9 mouse cellular contexts compared by ENCODE assay signal in genomic region chr10:111669658-111670057, GRCm38 (mm10).
DNase-seq lines count a peak whose midpoint lies in the region; ATAC-seq and TF ChIP-seq lines count a peak whose summit lies in the region.
"Had no signal": no experiment of that assay in that cellular context is flagged by ENCODE, and none has a peak within 500 bp of the region (broad histone marks: within the 10 kb centered on the region; RNA-seq: fewer than 3 reads in every experiment).

No protein-coding gene starts in this region.

- no peak overlapping the region for H3K9ac ChIP-seq in midbrain, embryonic 14.5 days (replicated peaks; ENCODE audit: low read length)
- H3K9ac ChIP-seq in heart, postnatal 0 days (replicated peaks; ENCODE audit: low read depth, low read length), result no peak overlapping the region
- no peak overlapping the region for H3K9ac ChIP-seq in neural tube, embryonic 14.5 days (replicated peaks; ENCODE audit: low read depth, low read length)

- H3K36me3 ChIP-seq in midbrain, embryonic 10.5 days, result no peaks in the 10 kb centered on the region
- no peaks in the 10 kb centered on the region for H3K36me3 ChIP-seq in midbrain, embryonic 14.5 days (ENCODE audit: control insufficient read depth, insufficient read depth, low read length)
- H3K36me3 ChIP-seq in heart, postnatal 0 days (replicated peaks; ENCODE audit: control insufficient read depth, insufficient read depth, low read length), result no peaks in the 10 kb centered on the region
- no peaks in the 10 kb centered on the region for H3K36me3 ChIP-seq in neural tube, embryonic 14.5 days (ENCODE audit: control insufficient read depth, insufficient read depth, low read length)

- no peaks in the 10 kb centered on the region for H3K9me3 ChIP-seq in midbrain, embryonic 10.5 days (replicated peaks)
- H3K9me3 ChIP-seq in midbrain, embryonic 14.5 days (ENCODE audit: control insufficient read depth, low read length), result no peaks in the 10 kb centered on the region
- H3K9me3 ChIP-seq in heart, postnatal 0 days (replicated peaks; ENCODE audit: control insufficient read depth, low read length), result no peaks in the 10 kb centered on the region
- H3K9me3 ChIP-seq in neural tube, embryonic 14.5 days (ENCODE audit: control insufficient read depth, low read length), result no peaks in the 10 kb centered on the region

- no peak for ATAC-seq in midbrain, embryonic 14.5 days (ENCODE audit: low FRiP score, low TSS enrichment)
- ATAC-seq in heart, postnatal 0 days (ENCODE audit: insufficient read depth, low read depth), result no peak
- peak; percentile 33; the same call in 1 of the 2 replicates for ATAC-seq in neural tube, embryonic 14.5 days (ENCODE audit: low read depth)

- WGBS in midbrain, embryonic 10.5 days, result 63% methylated on average over 6 of the region's 6 CpGs
- 50% methylated on average over 6 of the region's 6 CpGs for WGBS in midbrain, embryonic 14.5 days
- WGBS in heart, postnatal 0 days, result 68% methylated on average over 6 of the region's 6 CpGs
- WGBS in neural tube, embryonic 14.5 days, result 28% methylated on average over 6 of the region's 6 CpGs

- peak overlapping the region; percentile 50; the same call in 1 of the 2 replicates for H3K27ac ChIP-seq in midbrain, embryonic 10.5 days (replicated peaks)
- no peak overlapping the region for H3K27ac ChIP-seq in midbrain, embryonic 14.5 days (replicated peaks; ENCODE audit: low read depth, low read length)
- H3K27ac ChIP-seq in heart, postnatal 0 days (ENCODE audit: low read depth), result no peak overlapping the region
- no peak overlapping the region for H3K27ac ChIP-seq in neural tube, embryonic 14.5 days (ENCODE audit: low read depth, low read length)
- H3K27ac ChIP-seq: left cerebral cortex, adult 2 months had no signal

- no peak overlapping the region for H3K4me2 ChIP-seq in midbrain, embryonic 14.5 days (ENCODE audit: low read length)
- no peak overlapping the region for H3K4me2 ChIP-seq in heart, postnatal 0 days (ENCODE audit: low read depth, low read length)
- H3K4me2 ChIP-seq in neural tube, embryonic 14.5 days (ENCODE audit: low read depth, low read length), result no peak overlapping the region

- no peak for TF ChIP-seq EP300 in heart, postnatal 0 days (IDR thresholded peaks at IDR 0.05; ENCODE audit: low read depth)

- peak; percentile 45 for DNase-seq in midbrain, embryonic 10.5 days (ENCODE audit: low spot score)
- no peak for DNase-seq in midbrain, embryonic 14.5 days
- peak; percentile 16 for DNase-seq in heart, postnatal 0 days (ENCODE audit: low spot score)
- DNase-seq in kidney, postnatal 14 days, result peak; percentile 74
- no peak for DNase-seq in frontal cortex, postnatal 36 days (ENCODE audit: low spot score in 2 of 2)
- no peak for DNase-seq in frontal cortex, postnatal 10 days (ENCODE audit: low spot score in 2 of 2)

- H3K4me1 ChIP-seq in midbrain, embryonic 10.5 days, result peaks cover 31% of the 10 kb centered on the region
- H3K4me1 ChIP-seq in midbrain, embryonic 14.5 days (ENCODE audit: control insufficient read depth, insufficient read depth, low read length), result no peaks in the 10 kb centered on the region
- H3K4me1 ChIP-seq in heart, postnatal 0 days (ENCODE audit: control insufficient read depth, insufficient read depth), result 0 out of 2 replicates have a peak, but pooled peaks cover 3% of the 10 kb centered on the region
- 0 out of 2 replicates have a peak, but pooled peaks cover 2% of the 10 kb centered on the region for H3K4me1 ChIP-seq in neural tube, embryonic 14.5 days (ENCODE audit: control insufficient read depth, insufficient read depth, low read length)

- H3K4me3 ChIP-seq in midbrain, embryonic 10.5 days, result no peak overlapping the region
- no peak overlapping the region for H3K4me3 ChIP-seq in midbrain, embryonic 14.5 days (replicated peaks; ENCODE audit: low read depth, low read length)
- no peak overlapping the region for H3K4me3 ChIP-seq in heart, postnatal 0 days (ENCODE audit: low read depth, low read length)
- no peak overlapping the region for H3K4me3 ChIP-seq in neural tube, embryonic 14.5 days (ENCODE audit: low read depth, low read length)
- H3K4me3 ChIP-seq: erythroblast, embryonic 14.5 days; left cerebral cortex, adult 2 months had no signal

- H3K27me3 ChIP-seq in midbrain, embryonic 10.5 days (ENCODE audit: low read depth, poor library complexity, severe bottlenecking), result peaks cover 42% of the 10 kb centered on the region
- no peaks in the 10 kb centered on the region; the same call in 1 of the 2 replicates for H3K27me3 ChIP-seq in midbrain, embryonic 14.5 days (ENCODE audit: control insufficient read depth, insufficient read depth, low read length)
- H3K27me3 ChIP-seq in heart, postnatal 0 days (ENCODE audit: control insufficient read depth, insufficient read depth, low read length), result no peaks in the 10 kb centered on the region
- H3K27me3 ChIP-seq in neural tube, embryonic 14.5 days (ENCODE audit: control insufficient read depth, insufficient read depth, low read length), result no peaks in the 10 kb centered on the region

- TF ChIP-seq CTCF in heart, postnatal 0 days (IDR thresholded peaks at IDR 0.05; ENCODE audit: low read depth), result no peak

Comparison
In these comparisons a context has a peak if more than half of its experiments do, and no peak if none do; other contexts are left out.
1. DNase-seq: peak in midbrain, embryonic 10.5 days (single experiment), heart, postnatal 0 days (single experiment) and kidney, postnatal 14 days (single experiment); none in midbrain, embryonic 14.5 days (single experiment), frontal cortex, postnatal 36 days (0 of 2) and frontal cortex, postnatal 10 days (0 of 2).